Mouse (Mus musculus) kidney, adult 9 months (tissue): Measurements from ENCODE around the gene Thbd.

Source experiments
- DNase-seq: peaks from one replicate; pipeline ENCODE4 v3.0.0; 2022

Gene Thbd

DNA sequence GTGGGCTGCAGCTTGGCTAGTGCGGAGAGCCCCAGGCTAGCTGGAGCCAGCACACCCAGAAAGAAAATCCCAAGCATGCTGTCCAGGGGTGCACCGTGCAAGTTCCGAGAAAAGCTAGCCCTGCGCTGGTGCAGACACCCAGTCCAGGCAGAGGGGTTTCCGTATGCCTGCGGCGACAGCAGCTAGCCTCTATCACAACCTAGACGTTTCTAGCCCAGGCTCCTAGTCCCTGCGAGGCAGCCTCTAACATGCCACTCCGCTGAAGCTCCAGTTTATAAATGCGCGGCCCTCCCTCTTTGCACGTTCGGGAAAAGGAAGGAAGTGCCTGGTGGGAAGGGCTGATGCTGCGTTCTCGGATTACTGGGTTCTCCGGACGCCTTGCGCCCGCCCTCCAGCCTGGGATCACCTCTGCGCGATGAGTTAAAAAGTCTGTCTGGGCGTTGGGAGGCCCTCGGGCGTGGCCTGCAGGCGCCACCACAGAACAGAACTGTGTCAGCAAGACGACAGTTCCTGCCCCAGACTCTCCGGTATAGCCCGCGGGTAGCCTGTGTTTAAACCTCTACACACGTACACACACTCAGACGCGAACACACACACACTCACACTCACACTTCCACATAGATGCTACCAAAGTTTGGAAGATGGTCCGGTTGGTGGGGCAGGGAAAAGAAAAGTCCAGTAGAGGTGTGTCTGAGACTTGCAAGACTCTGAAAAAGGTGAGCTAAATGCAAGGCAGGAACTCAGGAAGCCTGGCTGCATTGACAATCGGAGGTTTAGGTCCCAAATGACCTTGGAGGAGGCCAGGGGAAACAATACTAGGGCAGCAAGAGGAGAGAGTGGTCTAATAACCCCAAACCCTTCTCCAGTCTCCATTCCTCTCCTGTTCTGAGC is at the start of gene Thbd:
Gene Thbd (minus strand): TSS at position 319 of the 891 bp plus-strand sequence.
- peak; percentile 76 for DNase-seq

DNA sequence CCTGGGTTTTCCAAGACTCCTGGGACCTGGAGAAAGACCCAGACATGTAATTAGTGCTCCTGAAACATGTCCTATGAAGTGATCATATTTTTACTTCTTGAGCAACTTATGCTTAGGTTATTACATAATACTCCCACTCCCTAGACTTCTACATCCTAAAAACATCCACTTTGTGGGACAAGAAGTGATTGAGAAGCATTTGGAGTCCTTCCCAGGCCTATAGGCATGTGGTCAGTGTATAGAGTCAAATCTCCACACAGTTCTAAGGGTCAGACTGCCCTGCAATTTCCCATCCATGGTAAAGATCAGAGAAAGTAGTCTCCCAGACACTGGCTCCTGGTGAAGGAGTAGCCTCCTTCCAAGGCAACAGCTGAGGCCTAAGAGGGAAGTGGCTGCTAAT is 47.4 kb upstream of the Thbd start:
- DNase-seq: no peak

GRCm38 (mm10) chr2:148454014-148454542 is 46.1 kb upstream of the Thbd start:
- DNase-seq: no peak

- DNase-seq: no peak
Observed at GRCm38 (mm10) chr2:148453061-148453460, 45.1 kb upstream of the Thbd start.

DNA sequence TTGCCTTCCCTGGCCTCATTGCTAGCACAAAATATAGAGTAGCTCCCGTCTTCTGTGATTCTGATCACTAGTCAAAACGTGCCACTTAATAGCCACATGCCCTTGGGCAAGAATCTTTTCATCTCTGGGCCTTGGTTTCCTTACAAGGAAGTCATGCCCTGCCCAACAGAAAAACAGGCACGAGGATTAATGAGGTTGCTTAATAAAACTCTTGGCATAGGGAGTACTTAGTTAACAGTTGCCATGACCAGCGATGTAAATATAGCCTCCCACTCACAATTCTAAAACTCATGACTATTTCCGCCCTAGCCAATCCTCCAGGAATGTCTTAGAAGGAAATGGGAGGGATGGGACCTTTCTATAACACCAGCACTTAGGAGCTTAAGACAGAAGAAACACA is 43.5 kb upstream of the Thbd start:
- no peak for DNase-seq

GRCm38 (mm10) chr2:148450616-148451015 is 42.6 kb upstream of the Thbd start:
- DNase-seq: no peak

DNA sequence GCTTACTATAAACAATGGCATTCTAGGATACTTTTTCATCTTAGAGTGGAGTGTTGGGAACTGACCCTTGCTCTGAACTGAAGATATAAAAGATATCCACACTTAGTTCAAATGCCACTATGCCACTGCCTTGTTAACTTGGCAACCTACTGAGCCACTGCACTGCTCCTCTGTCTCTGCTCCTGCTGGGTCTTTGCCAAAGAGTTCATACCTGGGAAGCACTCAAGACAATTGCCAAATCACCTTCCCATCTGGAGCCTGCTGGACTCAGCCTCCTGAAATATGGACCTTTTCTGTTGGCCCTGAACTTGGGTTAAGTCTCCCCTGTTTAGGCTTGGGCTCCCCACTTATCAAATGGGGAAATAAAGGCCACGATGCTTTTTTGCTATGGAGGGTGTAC is 41.7 kb upstream of the Thbd start:
- peak; percentile 18 for DNase-seq

DNA sequence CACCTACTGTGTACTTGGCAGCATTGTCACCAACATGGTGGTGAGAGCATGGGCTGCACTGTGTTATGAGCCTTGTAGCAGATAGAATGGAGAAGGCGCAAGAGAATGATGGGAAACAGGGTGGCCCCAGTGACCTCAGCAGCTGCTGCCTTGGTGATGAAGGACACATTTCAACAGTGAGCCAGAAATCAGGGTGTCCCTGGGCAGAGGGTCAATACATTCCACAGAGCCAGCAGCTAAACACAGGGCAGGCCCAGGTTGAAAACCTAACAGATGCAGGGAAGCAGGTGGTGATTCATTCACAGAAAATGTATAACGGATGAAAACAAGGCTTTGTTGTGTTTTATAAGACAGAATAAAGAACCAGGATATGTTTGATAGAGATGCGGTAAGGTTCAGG is 38.5 kb upstream of the Thbd start:
- DNase-seq: no peak

DNA sequence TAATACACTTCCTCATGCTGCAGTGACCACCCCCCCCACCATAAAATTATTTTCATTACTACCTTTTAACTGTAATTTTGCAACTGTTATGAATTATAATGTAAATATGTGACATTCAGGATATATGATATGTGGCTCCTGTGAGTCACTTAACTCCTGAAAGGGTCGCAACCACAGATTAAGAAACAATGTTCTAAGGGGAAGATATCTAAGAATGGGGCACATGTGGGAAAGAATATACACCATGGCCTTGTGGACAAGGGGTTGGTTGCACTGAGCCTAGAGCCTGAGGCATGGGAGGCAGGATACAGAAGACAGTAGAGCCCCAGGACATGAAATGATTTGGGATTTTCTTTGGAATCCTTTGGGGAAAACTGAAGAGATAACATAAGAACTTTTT is 37.6 kb upstream of the Thbd start:
- DNase-seq: no peak

GRCm38 (mm10) chr2:148444472-148444871 is 36.5 kb upstream of the Thbd start:
- DNase-seq: no peak

- DNase-seq: peak; percentile 76
Observed at GRCm38 (mm10) chr2:148443249-148443958, 35.4 kb upstream of the Thbd start, which contains the start of gene Cd93. Gene Cd93, minus strand, starts transcription at chr2:148443563.

DNA sequence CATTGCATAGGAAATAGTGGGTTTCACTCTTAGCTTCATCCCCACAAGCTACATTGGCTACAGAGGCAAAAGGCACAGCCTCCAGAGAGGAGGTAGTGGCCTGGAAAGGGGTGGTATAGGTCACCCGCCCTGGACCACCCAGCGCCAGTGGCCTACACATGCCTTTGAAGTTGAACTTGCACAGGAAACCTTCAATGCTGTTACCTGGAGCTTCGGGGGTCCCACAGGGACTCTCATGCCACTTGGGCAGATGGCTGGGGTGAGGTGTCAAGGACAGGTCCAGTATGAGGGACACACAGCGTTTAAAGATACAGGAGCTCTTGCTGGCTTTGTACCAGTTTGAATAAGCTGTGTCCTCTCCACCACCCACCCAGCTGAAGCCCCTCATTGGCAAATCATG is 34.7 kb upstream of the Thbd start:
- no peak for DNase-seq

DNA sequence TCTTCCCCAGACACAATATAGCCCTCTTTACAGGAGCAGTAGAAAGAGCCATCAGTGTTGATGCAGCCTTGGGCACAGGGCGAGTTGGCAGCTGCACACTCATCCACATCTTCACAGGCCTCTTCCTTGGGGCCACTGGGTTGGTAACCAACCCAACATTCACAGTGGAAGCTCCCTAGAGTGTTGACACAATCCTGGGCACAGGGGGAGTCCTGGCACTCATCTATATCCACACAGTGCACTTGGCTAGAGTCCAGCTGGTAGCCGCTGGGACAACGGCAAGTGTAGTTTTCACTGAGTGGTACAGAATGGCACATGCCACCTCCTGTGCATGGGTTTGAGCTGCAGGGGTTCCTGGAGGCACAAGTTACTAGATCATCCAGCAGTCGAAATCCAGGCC is 34.2 kb upstream of the Thbd start:
- no peak for DNase-seq

- DNase-seq: no peak
Observed at GRCm38 (mm10) chr2:148441421-148441820, 33.4 kb upstream of the Thbd start.

DNA sequence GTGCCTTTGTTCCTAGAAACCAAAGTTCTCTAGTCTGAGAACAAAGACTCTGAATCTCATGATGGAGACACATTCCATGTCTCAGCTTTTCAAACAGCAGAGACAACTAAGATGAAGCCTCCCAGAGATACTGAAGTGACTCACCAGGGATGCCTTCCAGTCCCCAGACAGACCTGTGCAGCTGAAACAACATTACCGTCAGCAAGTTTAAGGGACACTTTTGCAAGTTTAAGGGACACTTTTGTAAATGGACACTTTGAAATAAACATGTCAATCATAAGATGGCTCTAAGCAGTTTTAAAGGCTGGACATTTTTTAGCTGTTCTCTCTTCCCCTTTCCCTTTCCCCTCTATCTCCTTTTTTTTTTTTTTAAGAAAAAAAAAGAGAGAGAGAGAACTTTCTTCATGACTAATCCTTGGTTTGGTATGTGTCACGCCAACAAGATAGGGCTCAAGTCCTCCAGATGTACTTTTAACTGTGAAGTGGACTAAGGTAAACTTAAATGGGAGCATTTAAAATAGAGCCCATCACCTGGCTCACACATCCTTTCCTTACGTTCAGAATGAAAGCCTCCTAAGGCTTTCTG is 31.8 kb upstream of the Thbd start:
- DNase-seq: no peak

- DNase-seq: no peak
Observed at GRCm38 (mm10) chr2:148436285-148436684, 28.3 kb upstream of the Thbd start.

GRCm38 (mm10) chr2:148432346-148432745 is 24.4 kb upstream of the Thbd start:
- no peak for DNase-seq

DNA sequence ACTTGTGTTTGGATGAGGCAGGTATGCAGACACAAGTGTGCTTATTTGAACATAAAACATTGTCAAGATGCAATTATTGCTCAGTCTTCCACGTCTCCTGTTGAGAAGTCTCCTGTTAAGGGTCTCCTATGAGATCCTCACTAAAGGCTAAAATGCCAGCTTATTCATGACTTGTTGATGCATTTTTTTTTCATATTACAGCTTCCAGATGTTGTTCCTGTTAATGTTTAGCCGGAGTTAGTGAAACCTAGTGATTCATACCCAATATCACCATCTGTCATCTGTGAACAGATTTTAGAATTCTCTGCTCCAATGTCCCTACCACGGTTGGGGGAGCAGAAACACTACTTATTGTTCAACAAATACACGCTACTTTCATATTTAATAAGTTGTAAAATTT is 23.0 kb upstream of the Thbd start:
- DNase-seq: no peak

DNA sequence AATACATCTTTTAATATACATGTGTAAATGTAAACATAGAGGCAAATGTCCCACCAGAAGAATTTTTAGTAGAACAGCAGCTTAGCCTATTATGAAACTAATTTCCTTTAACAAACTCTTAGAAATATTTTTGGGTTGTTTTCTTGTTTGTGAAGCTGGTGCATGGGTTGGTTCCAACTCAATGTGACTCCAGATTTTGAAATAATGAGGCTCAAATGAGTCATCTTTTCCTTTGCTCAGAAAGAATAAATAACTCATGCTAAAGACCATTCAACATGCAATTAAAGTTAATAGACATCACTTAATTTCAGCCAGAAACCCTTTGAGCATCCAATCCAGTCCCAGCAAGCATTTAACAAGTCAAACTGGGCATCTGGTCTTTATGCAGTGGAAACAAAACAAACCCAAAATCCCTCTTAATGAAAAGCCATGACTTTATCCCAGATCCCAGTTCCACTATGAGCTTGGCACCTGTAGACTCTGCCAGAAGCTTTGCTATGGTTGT is 21.1 kb upstream of the Thbd start:
- DNase-seq: no peak

GRCm38 (mm10) chr2:148428523-148428922 is 20.5 kb upstream of the Thbd start:
- no peak for DNase-seq

DNA sequence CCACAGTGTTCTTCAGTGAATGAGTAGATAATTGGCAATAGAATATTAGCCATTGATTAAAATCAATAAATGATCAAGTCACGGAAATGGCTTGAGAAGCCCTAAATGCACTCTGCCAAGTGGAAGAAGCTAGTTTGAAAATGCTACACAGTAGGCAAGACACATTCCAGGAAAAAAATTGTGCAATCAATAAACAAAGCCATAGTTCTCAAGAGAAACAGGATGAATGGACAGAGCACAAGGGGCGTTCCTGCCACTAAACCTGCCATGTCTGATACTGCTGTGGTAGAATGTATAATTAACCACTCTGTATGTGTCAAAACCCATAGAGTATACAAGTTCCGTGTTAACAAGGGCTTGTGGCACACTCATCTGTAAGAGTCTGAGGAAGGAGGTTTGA is 19.6 kb upstream of the Thbd start:
- no peak for DNase-seq

GRCm38 (mm10) chr2:148425709-148426382 is 17.9 kb upstream of the Thbd start:
- no peak for DNase-seq

- DNase-seq: no peak
Observed at GRCm38 (mm10) chr2:148421706-148422105, 13.7 kb upstream of the Thbd start.
